Mouse (Mus musculus): ENCODE measurements around the gene Ankrd33. TPM values are rescaled to one million over a fixed set of nuclear protein-coding genes. Genes with fewer than 3 reads are reported as not detected.
A peak's percentile ranks its signal among the peaks of the same experiment; 100 is the strongest.

Gene Ankrd33
- polyA plus RNA-seq, 1 experiment from 2014 or later: not detected

DNA sequence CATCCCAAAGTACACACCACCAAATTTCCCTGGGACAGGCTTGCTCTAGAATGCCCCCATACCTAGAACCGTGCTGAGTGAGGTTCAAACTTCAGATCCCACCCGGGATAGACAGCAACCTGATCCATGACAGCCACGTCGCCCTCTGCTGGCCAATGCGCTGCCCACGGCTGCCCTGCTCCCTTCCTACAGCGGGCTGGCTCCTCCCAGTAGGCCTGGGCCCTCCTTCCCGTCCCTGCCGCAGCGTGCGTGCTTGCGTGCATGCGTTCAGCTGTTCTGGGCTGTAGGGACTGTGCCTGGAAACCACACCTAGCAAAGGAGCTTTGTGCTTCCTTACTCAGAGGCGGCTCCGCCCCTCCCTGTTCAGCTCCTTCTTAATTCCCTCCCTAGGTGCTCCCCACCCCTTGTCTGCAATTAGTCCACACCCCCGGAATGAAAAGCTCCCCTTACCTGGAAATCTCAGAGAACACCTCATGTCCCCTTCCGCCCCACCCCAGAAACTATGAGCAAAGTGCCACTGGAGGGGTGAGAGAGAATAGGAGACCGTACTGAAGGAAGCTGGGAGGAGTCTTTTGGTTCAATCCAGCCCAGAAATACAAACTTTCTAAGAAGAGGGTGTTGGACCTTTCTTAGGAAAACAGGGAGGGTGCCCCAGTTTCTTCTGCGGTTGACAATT lies 30.0 kb downstream of the Ankrd33 start:
- ATAC-seq (replicated peaks; ENCODE audit: extremely low read depth, insufficient read depth, low FRiP score): peak; percentile 90
- peak overlapping the region; percentile 64 for H3K9ac ChIP-seq (ENCODE audit: low read length)
- H3K4me3 ChIP-seq (ENCODE audit: low read length): peak overlapping the region; percentile 20
- H3K27ac ChIP-seq (ENCODE audit: low read length): peak overlapping the region; percentile 64
- no peaks in the 10 kb centered on the region for H3K9me3 ChIP-seq (replicated peaks; ENCODE audit: control insufficient read depth, low read length)
- 11% methylated on average over 19 of the region's 19 CpGs for WGBS
- H3K36me3 ChIP-seq (ENCODE audit: control insufficient read depth, insufficient read depth): no peaks in the 10 kb centered on the region
- H3K4me1 ChIP-seq (ENCODE audit: control insufficient read depth, insufficient read depth, low read length): peaks cover 65% of the 10 kb centered on the region
- peak overlapping the region; percentile 59 for H3K4me2 ChIP-seq (ENCODE audit: low read depth, low read length)
- H3K27me3 ChIP-seq (ENCODE audit: control insufficient read depth, insufficient read depth, low read length): no peaks in the 10 kb centered on the region

DNA sequence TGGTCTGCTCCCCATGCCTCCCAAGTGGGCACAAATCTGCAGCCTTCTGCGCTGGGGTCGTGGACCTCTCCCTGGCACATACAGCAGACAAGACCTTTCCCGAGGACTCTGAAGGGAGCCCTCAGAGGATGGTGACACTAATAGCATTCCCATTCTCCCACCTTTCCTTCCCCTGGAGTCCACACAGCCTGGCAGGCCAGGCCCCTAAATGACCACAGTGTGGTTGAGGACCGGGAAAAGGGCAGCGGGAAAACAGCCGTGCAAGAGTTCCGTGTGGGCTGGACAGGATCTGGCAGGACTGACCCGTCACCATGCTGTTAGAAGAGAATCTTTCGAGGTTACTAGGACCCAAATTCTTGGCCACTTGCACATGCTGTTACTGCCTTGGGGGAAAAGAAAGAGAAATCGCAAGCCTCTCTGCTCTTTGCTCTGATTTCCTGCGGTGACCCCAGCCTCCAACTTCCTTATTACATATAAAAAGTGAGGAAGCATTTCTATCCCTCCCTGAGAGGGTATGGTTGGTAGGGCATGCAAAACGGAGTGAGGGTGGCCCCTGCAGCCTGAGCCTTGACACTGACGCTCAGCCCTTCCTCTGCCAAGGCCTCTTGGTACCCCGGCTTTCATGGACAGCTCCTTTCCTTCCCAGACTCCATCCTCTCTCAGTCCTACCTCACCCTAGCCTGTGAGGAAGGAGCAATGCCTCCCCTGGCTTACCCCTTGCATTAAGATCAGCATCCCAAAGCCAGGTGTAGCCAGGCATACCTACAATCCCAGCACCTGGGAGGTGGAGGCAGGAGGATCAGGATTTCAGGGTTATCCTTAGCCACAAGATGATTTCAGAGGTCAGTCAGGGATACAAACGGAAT lies 30.8 kb downstream of the Ankrd33 start:
- H3K27ac ChIP-seq (ENCODE audit: low read length): peak overlapping the region; percentile 64
- no peak for ATAC-seq (replicated peaks; ENCODE audit: extremely low read depth, insufficient read depth, low FRiP score)
- peak overlapping the region; percentile 64; the same call in 1 of the 2 replicates for H3K9ac ChIP-seq (ENCODE audit: low read length)
- H3K9me3 ChIP-seq (replicated peaks; ENCODE audit: control insufficient read depth, low read length): no peaks in the 10 kb centered on the region
- 58% methylated on average over 15 of the region's 15 CpGs for WGBS
- no peaks in the 10 kb centered on the region for H3K36me3 ChIP-seq (ENCODE audit: control insufficient read depth, insufficient read depth)
- H3K27me3 ChIP-seq (ENCODE audit: control insufficient read depth, insufficient read depth, low read length): no peaks in the 10 kb centered on the region
- H3K4me1 ChIP-seq (ENCODE audit: control insufficient read depth, insufficient read depth, low read length): peaks cover 59% of the 10 kb centered on the region
- H3K4me2 ChIP-seq (ENCODE audit: low read depth, low read length): peak overlapping the region; percentile 59
- H3K4me3 ChIP-seq (ENCODE audit: low read length): no peak overlapping the region

DNA sequence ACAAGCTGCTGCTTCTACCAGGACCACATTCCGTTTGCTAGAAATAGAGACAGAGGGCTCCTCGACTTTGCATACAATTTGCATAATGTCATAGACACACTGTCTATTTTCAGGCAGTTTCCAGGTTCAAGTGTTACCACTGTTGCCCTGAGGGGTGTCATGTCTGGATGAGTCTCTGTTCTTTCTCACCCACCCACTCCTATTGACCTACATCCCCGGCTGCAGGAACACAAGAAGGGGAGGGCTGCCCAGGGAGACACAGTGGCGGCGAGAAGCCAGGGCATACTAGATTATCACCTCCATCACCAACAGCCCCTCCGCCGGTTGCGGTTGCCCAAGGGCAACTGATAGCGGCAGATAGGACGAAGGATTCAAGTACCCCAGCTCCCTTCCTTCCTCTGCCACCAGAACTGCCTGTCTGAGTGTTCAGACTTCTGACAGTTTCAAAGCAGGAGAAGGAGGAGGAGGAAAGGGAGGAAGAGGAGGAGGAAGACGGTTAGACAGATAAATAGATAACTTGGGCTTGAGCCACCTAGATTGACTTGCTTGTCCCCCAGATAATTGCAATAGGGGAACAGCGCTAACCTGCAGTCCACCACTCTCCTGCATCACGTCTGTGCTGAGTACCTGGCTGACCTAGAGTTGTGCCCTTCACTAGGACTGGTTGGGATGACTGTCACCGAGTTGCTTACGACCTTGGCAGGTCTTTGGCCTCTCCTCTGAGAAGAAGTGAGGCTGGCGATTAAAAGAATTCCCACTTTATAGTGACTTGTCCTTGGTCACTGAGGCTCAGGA lies 31.8 kb downstream of the Ankrd33 start:
- Histone ChIP-seq H3K9ac (ENCODE audit: low read length) (peak overlapping the region; percentile 42; the same call in 1 of the 2 replicates), H3K9me3 (replicated peaks; ENCODE audit: control insufficient read depth, low read length) (no peaks in the 10 kb centered on the region), H3K4me3 (ENCODE audit: low read length) (no peak overlapping the region), H3K4me2 (ENCODE audit: low read depth, low read length) (peak overlapping the region; percentile 40; the same call in 1 of the 2 replicates), H3K36me3 (ENCODE audit: control insufficient read depth, insufficient read depth) (no peaks in the 10 kb centered on the region), H3K4me1 (ENCODE audit: control insufficient read depth, insufficient read depth, low read length) (peaks cover 57% of the 10 kb centered on the region), H3K27ac (ENCODE audit: low read length) (peak overlapping the region; percentile 70), H3K27me3 (ENCODE audit: control insufficient read depth, insufficient read depth, low read length) (no peaks in the 10 kb centered on the region)
- no peak for ATAC-seq (replicated peaks; ENCODE audit: extremely low read depth, insufficient read depth, low FRiP score)
- WGBS: 21% methylated on average over 16 of the region's 16 CpGs

DNA sequence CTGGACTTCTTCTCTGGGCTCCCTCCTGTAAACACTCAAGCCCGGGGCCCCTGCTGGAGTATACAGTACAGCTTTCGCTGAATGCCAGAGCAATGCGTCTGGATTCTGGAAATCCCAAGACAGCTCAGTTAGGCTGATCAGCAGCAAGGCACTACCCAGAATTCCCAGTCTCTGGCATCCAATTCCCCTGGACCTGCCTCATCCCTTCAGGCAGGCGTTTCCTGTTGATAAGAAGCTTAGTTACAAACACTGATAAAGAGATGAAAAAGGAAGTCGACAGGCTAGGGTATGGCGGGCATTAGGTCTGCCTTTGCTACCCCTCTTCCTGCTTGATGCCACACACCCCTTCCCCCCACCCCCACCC lies 32.3 kb downstream of the Ankrd33 start:
- peak overlapping the region; percentile 70 for H3K27ac ChIP-seq (ENCODE audit: low read length)
- H3K9me3 ChIP-seq (replicated peaks; ENCODE audit: control insufficient read depth, low read length): no peaks in the 10 kb centered on the region
- H3K4me1 ChIP-seq (ENCODE audit: control insufficient read depth, insufficient read depth, low read length): peaks cover 53% of the 10 kb centered on the region
- H3K4me3 ChIP-seq (ENCODE audit: low read length): no peak overlapping the region
- ATAC-seq (replicated peaks; ENCODE audit: extremely low read depth, insufficient read depth, low FRiP score): no peak
- WGBS: 9% methylated on average over 6 of the region's 6 CpGs
- no peaks in the 10 kb centered on the region for H3K36me3 ChIP-seq (ENCODE audit: control insufficient read depth, insufficient read depth)
- H3K9ac ChIP-seq (ENCODE audit: low read length): peak overlapping the region; percentile 42
- H3K27me3 ChIP-seq (ENCODE audit: control insufficient read depth, insufficient read depth, low read length): no peaks in the 10 kb centered on the region
- H3K4me2 ChIP-seq (ENCODE audit: low read depth, low read length): peak overlapping the region; percentile 40; the same call in 1 of the 2 replicates

DNA sequence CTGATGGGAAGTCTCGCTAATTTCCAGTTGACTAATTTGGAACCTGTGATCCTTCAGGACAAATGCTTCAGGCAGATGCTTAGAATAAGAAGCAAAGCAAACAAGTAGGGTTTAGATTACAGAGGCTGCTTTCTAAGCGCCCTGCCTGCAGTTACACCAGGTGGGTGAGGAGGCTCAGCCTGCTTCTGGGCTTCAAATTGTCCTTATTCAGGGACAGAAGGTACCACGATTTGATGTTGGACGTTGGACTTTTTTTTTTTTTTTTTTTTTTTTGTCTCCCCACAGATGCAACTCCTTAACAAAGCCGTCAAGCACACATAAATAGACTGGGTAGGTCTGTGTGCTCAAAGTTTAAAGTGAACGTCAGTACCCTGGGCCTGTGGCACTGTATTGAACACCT lies 33.0 kb downstream of the Ankrd33 start:
- no peak for ATAC-seq (replicated peaks; ENCODE audit: extremely low read depth, insufficient read depth, low FRiP score)
- Histone ChIP-seq H3K27me3 (ENCODE audit: control insufficient read depth, insufficient read depth, low read length) (no peaks in the 10 kb centered on the region), H3K9ac (ENCODE audit: low read length) (no peak overlapping the region), H3K27ac (ENCODE audit: low read length) (peak overlapping the region; percentile 53), H3K9me3 (replicated peaks; ENCODE audit: control insufficient read depth, low read length) (no peaks in the 10 kb centered on the region), H3K4me2 (ENCODE audit: low read depth, low read length) (no peak overlapping the region), H3K4me3 (ENCODE audit: low read length) (no peak overlapping the region), H3K36me3 (ENCODE audit: control insufficient read depth, insufficient read depth) (no peaks in the 10 kb centered on the region), H3K4me1 (ENCODE audit: control insufficient read depth, insufficient read depth, low read length) (peaks cover 46% of the 10 kb centered on the region)
- WGBS: 71% methylated on average over 6 of the region's 6 CpGs

DNA sequence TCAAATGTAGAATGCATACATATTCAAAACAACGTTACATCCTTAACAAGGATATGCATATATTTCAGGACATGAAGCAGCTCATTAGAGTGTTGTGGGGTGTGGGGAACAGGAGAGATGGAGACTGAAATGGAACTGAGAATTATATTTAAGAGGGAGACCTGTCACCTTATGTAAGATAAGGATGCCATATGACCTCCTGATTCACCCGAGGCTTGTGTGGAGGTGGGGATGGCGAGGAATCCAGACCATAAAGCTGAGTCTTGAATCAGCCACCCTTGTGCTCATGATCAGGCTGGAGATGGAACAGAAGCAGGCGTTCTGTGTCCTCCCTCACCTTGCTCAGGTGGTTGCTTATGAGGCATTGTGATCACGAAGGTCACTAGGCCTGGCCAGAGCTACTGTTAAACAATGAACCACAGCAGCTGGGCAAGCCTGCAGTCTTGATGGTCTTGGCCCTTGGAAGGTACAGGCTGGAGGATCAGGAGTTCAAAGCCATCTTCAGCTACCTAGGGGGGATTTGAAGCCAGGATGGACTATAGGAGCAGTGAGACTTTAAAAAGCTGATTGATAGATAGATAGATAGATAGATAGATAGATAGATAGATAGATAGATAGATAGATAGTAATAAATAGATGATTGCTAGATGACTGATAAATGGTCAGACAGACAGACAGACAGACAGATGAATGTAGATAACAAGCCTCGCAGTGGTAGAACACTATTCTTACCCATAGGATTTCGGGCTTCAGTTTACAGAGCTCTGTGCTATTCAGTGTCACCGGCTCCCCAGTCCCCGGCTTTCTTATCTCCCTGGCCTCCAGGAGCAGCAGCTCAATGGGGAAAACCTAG lies 36.1 kb downstream of the Ankrd33 start:
- no peaks in the 10 kb centered on the region for H3K27me3 ChIP-seq (ENCODE audit: control insufficient read depth, insufficient read depth, low read length)
- peaks cover 18% of the 10 kb centered on the region for H3K4me1 ChIP-seq (ENCODE audit: control insufficient read depth, insufficient read depth, low read length)
- no peak overlapping the region for H3K9ac ChIP-seq (ENCODE audit: low read length)
- no peak overlapping the region for H3K27ac ChIP-seq (ENCODE audit: low read length)
- no peaks in the 10 kb centered on the region for H3K36me3 ChIP-seq (ENCODE audit: control insufficient read depth, insufficient read depth)
- ATAC-seq (replicated peaks; ENCODE audit: extremely low read depth, insufficient read depth, low FRiP score): no peak
- peaks cover 2% of the 10 kb centered on the region for H3K9me3 ChIP-seq (replicated peaks; ENCODE audit: control insufficient read depth, low read length)
- 64% methylated on average over 9 of the region's 9 CpGs for WGBS
- H3K4me2 ChIP-seq (ENCODE audit: low read depth, low read length): no peak overlapping the region
- H3K4me3 ChIP-seq (ENCODE audit: low read length): no peak overlapping the region

DNA sequence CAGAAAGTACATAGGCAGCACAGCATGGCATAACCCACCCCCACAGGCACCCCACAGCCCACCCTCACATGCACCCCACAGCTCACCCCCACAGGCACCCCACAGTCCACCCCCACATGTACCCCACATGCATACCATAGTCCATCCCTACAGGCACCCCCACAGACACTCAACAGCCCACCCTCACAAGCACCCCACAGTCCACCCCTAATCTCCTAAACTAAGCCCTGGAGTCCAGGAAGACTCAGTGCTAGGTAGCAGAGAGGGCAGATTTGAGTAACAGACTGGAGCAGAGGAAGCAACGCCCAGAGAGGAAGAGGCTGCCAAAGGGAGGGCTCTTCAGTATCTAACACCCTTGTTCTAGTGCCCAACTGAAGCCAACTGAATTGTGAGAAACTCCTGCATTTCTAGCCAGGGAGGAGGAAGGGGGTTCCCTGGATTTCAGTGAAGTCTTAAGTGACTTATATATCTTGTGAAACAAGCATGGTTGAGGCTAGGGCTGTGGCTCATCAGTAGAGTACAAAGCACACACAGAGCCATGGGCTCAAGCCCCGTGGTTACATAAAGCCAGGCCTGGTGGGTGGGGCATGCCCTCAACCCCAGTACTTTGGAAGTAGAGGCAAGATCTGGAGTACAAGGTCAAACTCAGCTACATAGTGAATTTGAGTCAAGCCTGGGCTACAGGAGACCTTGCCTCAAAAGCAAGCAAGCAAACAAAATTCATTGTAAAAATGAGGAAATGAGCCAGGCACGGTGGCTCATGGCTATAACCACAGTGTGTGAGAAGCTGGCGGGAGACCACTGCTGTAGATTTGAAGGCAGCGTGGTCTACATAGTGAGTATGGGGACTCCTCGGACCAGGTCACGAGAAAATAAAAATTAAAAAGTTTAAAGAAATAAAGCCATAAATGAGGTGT lies 39.4 kb downstream of the Ankrd33 start:
- Histone ChIP-seq H3K9ac (ENCODE audit: low read length) (no peak overlapping the region), H3K9me3 (replicated peaks; ENCODE audit: control insufficient read depth, low read length) (peaks cover 8% of the 10 kb centered on the region), H3K27ac (ENCODE audit: low read length) (no peak overlapping the region), H3K4me3 (ENCODE audit: low read length) (no peak overlapping the region), H3K27me3 (ENCODE audit: control insufficient read depth, insufficient read depth, low read length) (no peaks in the 10 kb centered on the region), H3K4me2 (ENCODE audit: low read depth, low read length) (no peak overlapping the region), H3K36me3 (ENCODE audit: control insufficient read depth, insufficient read depth) (no peaks in the 10 kb centered on the region), H3K4me1 (ENCODE audit: control insufficient read depth, insufficient read depth, low read length) (0 out of 2 replicates have a peak, but pooled peaks cover 2% of the 10 kb centered on the region)
- ATAC-seq (replicated peaks; ENCODE audit: extremely low read depth, insufficient read depth, low FRiP score): no peak
- WGBS: 75% methylated on average over 7 of the region's 7 CpGs

Measured in heart, embryonic 16.5 days (tissue).